Mouse (Mus musculus): ENCODE measurements at regions not wholly inside any gene's neighbourhood (a gene's known extent, or its start where the extent isn't known, plus 50 kb on each side); places are given as distances from the start of the nearest gene placed in this dataset.

DNA sequence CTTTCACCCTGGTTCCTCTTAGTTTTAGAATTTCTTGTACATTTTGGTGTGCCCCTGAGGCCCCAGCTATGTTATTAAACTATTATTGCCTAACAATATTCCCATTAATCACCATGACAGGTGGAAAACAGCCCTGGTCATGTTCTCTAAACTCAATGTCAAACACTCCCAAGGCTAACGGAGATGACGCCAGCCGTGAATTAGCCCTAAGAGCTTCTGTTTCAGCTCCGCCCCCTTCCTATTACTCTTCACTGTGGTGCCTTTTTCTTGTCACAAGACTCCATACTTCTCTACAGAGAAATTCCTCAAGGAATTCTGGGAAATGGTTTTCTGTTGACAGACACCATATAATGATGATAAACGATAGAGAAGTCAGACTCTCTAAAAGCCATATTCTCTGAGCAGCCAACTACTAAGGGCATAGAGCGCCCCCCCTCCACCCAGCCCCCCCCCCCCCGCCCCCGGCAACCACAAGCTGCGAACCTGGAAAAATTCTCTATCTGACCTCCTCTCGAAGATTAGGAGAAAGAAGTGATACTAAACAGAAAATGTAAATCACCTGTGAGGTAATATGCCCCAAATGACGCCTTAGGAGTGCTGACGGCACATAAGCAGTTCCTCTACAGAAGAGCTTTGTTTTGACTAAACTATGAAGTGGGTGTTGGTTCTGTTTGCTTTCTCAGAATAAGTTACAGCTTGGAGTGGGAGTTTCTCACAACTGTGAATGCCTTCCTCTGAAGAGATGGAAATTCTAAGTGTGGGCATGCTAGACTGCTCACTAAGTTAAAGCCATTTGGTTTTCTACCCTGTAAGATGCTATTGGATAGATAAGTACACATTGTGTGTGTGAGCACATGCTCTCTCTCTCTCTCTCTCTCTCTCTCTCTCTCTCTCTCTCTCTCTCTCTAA lies 76.8 kb upstream of the Sfrp2 start:
- peak; percentile 5 to 12 for DNase-seq (ENCODE audit: low spot score in 2 of 2)

DNA sequence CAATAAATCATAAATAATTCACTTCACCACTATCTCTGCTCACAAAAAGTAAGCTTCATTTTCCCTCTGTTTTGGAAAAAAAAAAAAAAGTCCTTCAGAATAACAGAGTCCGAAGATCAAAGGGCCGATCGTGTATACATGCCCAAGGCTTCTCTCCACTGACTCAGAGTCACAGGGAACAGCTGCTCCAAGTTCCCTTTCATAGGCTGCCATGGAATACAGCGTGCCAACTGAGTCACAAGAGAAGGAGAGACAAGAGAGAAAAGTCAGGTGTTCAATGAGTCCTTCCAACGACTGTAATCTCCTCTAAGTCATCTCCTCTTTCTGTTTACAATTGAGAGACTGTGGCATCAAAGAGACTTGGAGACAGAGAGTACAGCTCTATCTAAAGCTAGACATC lies 71.6 kb upstream of the Sfrp2 start:
- no peak for DNase-seq (ENCODE audit: low spot score in 2 of 2)

DNA sequence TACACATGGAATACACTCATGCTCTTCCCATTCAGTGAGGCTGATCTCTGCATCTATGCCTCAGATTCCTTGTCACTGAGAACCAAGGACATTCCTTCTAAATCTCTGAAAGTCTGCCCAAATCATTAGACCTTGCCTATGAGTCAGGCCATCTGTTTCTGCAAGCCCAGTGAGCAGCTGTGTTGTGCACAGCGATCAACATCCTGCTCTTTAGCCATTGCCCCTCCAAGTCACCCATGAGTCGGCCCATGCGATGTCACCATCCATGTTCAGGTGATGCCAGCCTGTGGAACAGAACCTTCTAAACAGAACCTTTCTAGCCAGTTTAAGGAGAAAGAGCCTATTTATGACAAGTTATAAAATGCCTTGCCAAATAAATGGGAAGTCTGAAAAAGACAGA lies 66.4 kb upstream of the Sfrp2 start:
- DNase-seq (ENCODE audit: low spot score in 2 of 2): no peak

DNA sequence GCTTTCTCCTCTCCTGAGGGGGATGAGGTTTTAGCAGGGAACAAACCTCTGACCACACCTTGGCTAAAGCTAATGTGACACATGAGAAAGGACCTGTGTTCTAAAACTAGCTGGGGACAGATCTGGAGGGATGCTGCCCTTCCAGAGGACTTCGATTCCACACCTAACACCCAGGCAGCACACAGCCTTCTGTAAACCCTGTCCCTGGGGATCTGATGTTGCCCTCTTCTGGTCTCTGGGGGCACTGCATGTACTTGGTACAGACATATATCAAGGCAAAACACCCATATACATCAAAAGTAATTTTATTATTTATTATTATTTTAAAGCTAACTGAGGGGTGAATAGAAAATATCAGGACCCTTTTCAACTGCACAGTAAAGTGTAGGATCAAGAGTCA lies 65.0 kb upstream of the Sfrp2 start:
- peak in 1 of 2 experiments; percentile 35 for DNase-seq (ENCODE audit: low spot score in 2 of 2)

DNA sequence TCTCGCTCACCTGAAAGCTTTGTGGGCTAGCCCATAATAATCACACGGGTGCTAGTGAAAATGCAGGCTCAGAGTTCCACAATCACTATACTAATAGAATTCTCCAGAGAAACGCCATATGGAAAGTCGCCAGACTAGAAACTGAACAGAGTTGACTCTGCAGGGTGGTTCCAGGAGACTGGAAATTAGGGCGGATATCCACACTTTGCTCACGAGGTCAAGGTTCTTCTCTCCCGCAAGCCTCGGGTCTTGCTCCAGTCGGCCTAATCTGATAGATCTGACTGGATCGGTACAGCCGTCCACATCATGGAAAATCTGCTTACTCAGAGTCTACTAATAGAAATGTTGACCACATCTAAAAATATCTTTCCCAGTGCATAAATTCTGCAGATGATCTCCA lies 61.6 kb upstream of the Sfrp2 start:
- DNase-seq (ENCODE audit: low spot score in 2 of 2): no peak

DNA sequence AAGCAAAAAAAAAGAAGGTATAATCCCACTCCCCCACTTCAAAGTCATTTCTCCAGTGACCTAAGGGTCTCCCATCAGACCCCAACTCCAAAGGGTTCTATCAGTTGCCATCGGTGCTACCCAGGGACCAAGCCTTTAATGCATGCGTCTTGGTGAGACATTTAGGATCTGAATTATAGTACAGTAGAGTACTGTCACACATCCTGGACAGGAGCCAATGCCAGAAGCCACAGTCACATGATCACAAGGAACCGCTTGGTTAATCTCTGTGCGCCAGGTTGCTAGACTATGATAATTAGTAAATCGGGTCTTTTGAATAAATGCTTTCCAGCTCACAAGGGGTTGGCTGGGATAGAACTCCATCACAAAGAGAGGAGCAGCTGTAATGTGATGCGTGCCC lies 60.9 kb upstream of the Sfrp2 start:
- DNase-seq (ENCODE audit: low spot score in 2 of 2): no peak

DNA sequence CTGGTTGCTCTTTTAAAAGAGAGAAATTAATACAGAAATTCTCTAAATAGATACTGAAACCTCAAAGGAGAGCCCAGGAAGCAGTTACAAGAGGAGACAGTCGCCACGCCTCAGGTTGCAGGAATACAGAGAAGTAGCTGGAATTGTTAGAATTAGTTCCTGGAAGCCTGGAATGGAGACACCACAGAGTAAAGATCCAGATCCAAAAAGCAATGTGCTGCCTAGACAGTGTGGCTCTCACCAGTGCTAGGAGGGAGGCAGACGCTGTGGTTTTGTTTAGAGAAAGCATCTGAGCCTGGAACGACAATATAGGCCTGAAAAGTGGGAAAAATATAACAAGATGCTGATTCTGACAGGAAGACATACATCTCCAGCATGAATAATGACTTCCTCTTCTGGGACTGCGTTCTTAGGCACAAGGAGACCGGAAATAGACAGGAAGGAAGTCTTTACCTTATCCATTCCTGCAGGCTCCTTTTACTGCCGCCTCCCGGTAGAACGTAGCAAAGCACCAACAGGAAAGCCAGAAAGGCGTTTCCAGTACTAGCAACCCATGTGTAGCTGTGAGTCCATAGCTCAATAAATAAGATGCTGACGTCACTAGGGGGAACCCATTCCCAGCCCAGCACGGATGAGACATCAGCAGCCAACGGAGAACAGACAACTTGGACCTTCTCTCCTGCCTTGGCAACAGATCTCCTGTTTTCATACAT lies 59.4 kb upstream of the Sfrp2 start:
- DNase-seq (ENCODE audit: low spot score in 2 of 2): no peak

DNA sequence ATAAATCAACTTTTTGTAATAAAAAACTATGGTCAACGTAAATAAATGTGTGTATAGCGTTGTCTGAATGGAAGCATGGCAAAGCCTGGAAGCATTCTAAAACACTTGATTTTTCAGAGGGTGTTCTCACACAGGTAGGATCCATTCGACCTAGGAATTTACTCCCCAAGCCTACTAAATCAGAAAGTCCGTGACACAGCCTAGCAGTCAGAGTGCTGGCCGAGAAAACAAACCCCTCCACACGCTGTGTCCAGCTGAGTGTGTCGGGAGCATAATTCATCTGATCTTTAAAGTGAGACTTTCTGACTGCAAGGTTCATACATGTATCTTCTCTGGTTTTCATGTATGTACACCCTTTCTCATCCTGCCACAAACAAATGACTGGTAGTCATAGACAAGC lies 58.8 kb upstream of the Sfrp2 start:
- no peak for DNase-seq (ENCODE audit: low spot score in 2 of 2)

DNA sequence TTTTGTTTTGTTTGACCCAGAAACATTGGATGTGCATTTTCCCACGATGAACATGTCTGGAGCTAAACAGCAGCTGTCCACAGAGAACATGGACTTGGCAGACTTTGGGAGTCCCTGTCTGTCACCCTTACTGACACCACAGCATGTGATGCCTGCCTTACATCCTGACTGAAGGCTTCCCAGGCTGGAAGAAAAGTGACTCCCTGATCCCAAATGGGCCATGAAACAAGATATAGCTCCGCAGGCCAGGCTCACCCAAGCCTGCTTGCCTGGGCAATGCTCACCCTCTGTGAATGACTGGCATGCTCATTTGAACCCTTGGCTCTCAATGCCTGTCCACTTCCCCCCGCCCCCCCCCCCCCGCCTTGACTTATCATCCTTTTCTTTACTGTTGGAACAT lies 57.1 kb upstream of the Sfrp2 start:
- no peak for DNase-seq (ENCODE audit: low spot score in 2 of 2)

DNA sequence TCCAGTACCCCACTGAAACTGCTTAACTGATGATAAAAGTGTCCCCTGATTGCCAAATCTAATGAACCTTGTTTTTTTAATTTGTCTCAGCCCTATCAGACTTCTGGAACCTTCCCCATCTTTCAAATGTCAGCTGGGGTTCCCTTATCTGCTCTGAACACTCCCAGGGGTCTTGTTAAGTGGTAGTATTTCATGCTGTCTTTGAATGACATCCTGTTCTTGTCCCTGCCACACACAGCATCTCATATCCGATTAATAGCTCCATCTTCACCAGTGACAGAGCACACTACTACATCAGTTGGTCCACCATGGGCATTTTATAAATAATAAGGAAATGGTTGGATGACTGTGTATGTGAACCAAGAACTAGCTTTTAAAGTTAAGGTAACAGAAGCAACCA lies 56.6 kb upstream of the Sfrp2 start:
- no peak for DNase-seq (ENCODE audit: low spot score in 2 of 2)

DNA sequence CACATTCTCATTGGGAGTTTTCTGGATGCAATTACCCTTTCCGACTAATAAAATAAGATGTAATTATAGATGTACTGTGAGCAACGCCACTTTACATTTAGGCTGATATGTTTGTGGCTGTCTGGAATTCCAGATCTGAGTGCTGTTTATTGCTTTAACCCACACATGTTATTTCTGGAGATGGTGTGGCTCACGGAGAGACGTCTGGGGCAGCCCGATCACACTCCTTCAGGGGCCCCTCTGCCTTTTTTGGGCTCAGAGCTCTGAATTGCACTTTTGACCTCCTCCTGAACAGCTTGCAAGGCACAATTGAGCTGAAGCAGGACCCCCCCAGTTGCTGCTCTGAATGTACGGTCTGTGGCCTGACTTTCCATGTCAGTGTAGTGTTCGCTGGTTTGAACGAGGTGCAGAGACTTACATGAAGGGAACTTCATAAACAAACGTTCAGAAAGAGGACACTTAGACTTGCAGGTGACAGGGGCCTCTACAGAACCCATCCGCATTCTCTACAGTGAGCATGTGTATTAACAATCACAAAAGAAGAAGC lies 55.1 kb upstream of the Sfrp2 start:
- DNase-seq (ENCODE audit: low spot score in 2 of 2): no peak

DNA sequence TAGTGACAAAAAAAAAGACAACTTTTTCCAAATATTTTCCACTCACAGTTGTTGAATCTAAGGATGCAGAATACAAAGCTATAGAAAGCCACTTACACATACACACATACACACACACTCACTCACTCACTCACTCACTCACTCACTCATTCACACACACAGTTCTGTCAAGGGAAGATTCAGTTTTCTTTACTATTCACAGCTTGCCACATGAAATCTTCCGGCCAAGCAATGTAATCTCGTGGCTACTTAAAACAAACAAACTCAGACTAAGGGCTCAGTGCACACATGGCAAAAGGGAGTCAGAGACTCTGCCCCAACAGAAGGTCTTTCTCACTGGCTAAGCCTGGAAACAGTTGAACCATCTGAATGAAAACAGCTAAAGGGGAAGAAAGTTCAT lies 53.8 kb upstream of the Sfrp2 start:
- DNase-seq (ENCODE audit: low spot score in 2 of 2): no peak

DNA sequence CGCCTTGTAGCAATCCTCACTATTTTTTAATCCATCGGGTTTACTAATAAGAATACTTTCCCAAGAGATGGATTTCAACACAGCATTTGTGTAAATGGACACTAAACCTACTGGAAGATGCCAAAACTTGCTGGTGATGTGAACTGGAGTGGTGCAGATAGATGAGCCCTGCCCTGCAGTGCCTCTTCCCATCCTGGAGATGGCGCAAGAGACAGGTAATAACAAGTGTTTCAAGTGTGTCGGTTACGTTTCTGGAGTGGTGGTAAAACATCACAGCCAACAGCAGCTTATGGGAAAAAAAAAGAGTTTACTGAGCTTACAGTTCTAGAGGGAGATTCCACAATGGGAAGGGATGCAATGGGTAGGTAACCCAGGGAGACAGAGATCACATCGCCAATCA lies 51.5 kb upstream of the Sfrp2 start:
- DNase-seq (ENCODE audit: low spot score in 2 of 2): no peak

Measured in left cerebral cortex, adult 9 months (tissue).